Comparison of ENCODE assay signal across 18 mouse cellular contexts in the genomic region with DNA sequence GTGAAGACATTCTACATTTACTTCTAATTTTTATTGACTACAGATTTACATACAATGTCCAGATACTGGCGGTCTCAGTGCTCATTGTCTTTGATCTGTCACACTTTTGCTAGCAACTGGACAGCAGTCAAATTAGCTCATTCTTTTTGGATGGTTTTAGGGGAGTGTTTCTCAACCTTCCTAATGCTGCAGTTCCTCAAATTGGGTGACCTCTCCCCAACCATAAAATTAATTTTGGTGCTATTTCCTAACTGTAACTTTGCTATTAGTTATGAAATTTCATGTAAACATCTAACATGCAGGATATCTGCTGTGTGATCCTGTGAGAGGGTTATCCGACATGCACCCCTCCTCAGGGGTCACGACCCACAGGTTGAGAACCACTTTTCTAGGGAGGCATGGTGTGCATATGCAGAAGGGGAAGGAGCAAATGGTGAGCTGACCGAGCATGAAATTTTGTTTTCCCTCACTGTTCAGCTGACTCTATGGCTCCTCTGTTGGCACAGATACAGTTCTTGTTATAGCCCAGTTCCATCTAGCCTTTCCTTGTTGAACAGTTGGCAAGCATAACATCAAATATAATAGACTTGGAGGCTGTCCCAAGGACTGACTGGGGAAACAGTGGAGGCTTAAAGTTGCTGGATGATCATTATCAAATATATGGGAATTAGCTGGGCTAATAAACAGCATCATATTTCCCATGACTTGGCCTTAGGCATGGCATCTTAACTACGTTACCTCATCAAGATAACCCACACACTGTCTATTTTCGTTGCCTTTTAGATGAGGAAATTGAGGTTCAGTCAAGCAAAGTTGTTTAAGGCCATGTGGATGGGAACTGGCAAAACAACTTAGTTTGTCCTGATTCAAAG.
DNase-seq lines count a peak whose midpoint lies in the region; ATAC-seq and TF ChIP-seq lines count a peak whose summit lies in the region.
"Had no signal": no experiment of that assay in that cellular context is flagged by ENCODE, and none has a peak within 500 bp of the region (broad histone marks: within the 10 kb centered on the region; RNA-seq: fewer than 3 reads in every experiment).

No protein-coding gene starts in this region.

- H3K27me3 ChIP-seq in lung, embryonic 15.5 days = no peaks in the 10 kb centered on the region
- H3K27me3 ChIP-seq: forebrain, embryonic 12.5 days; hindbrain, embryonic 13.5 days; intestine, embryonic 15.5 days; liver, embryonic 13.5 days; midbrain, embryonic 12.5 days had no signal

- no peak overlapping the region for H3K4me2 ChIP-seq in lung, embryonic 15.5 days
- H3K4me2 ChIP-seq: forebrain, embryonic 12.5 days; hindbrain, embryonic 13.5 days; intestine, embryonic 15.5 days; liver, embryonic 13.5 days; midbrain, embryonic 12.5 days had no signal

- 75% methylated on average over 6 of the region's 6 CpGs for WGBS in lung, embryonic 15.5 days
- WGBS in bone marrow, adult 2 months = 32% methylated on average over 6 of the region's 6 CpGs

- no peak overlapping the region for H3K4me3 ChIP-seq in lung, embryonic 15.5 days
- no peak overlapping the region for H3K4me3 ChIP-seq in bone marrow, adult 2 months (replicated peaks; ENCODE audit: control insufficient read depth, low read depth, low read length)
- H3K4me3 ChIP-seq: forebrain, embryonic 12.5 days; hindbrain, embryonic 13.5 days; intestine, embryonic 15.5 days; liver, embryonic 13.5 days; midbrain, embryonic 12.5 days had no signal

- TF ChIP-seq CTCF in bone marrow, adult 2 months (IDR thresholded peaks at IDR 0.05; ENCODE audit: control insufficient read depth, insufficient read depth, low read length) = no peak

- no peaks in the 10 kb centered on the region for H3K9me3 ChIP-seq in lung, embryonic 15.5 days
- H3K9me3 ChIP-seq: forebrain, embryonic 12.5 days; hindbrain, embryonic 13.5 days; intestine, embryonic 15.5 days; liver, embryonic 13.5 days; midbrain, embryonic 12.5 days had no signal

- ATAC-seq in lung, embryonic 15.5 days (ENCODE audit: borderline replicate concordance, extremely low read depth, low FRiP score, low TSS enrichment) = no peak
- 0 out of 2 replicates have a peak, but pooled peaks have one; percentile 33 for ATAC-seq in neutrophil, adult 5-6 weeks (ENCODE audit: extremely low read depth, insufficient number of reproducible peaks, low FRiP score, poor library complexity, severe bottlenecking)
- ATAC-seq: CD4-positive, CD25-positive, alpha-beta regulatory T cell, adult 4 months; intestine, embryonic 15.5 days had no signal

- H3K9ac ChIP-seq in lung, embryonic 15.5 days = no peak overlapping the region
- H3K9ac ChIP-seq: forebrain, embryonic 12.5 days; hindbrain, embryonic 13.5 days; intestine, embryonic 15.5 days; liver, embryonic 13.5 days; midbrain, embryonic 12.5 days had no signal

- H3K27ac ChIP-seq in lung, embryonic 15.5 days = 0 out of 2 replicates have a peak overlapping the region, but pooled peaks have one; percentile 18
- peak overlapping the region; percentile 4; the same call in 1 of the 2 replicates for H3K27ac ChIP-seq in bone marrow, adult 2 months (ENCODE audit: control insufficient read depth, insufficient read depth, low read depth, low read length, poor library complexity)
- H3K27ac ChIP-seq: forebrain, embryonic 12.5 days; hindbrain, embryonic 13.5 days; intestine, embryonic 15.5 days; liver, embryonic 13.5 days; midbrain, embryonic 12.5 days had no signal

- H3K36me3 ChIP-seq in lung, embryonic 15.5 days = no peaks in the 10 kb centered on the region
- H3K36me3 ChIP-seq: forebrain, embryonic 12.5 days; hindbrain, embryonic 13.5 days; intestine, embryonic 15.5 days; liver, embryonic 13.5 days; midbrain, embryonic 12.5 days had no signal

- peaks cover 6% of the 10 kb centered on the region; the same call in 1 of the 2 replicates for H3K4me1 ChIP-seq in lung, embryonic 15.5 days
- peaks cover 4% of the 10 kb centered on the region; the same call in 1 of the 2 replicates for H3K4me1 ChIP-seq in bone marrow, adult 2 months (ENCODE audit: control insufficient read depth, insufficient read depth, low read length)
- H3K4me1 ChIP-seq: forebrain, embryonic 12.5 days; hindbrain, embryonic 13.5 days; intestine, embryonic 15.5 days; liver, embryonic 13.5 days; midbrain, embryonic 12.5 days had no signal

- no peak for TF ChIP-seq POLR2A in bone marrow, adult 2 months (IDR thresholded peaks at IDR 0.05; ENCODE audit: borderline replicate concordance, control insufficient read depth, low read depth, low read length)

- no peak for DNase-seq in lung, adult 18-20 months
- peak; percentile 88 for DNase-seq in fat pad, adult 2 months (ENCODE audit: extremely low read depth, low read depth, low spot score)
- no peak for DNase-seq in urinary bladder, postnatal 4 days (ENCODE audit: low spot score in 2 of 2)
- no peak for DNase-seq in gastrocnemius, postnatal 10 days
- DNase-seq: adrenal gland, adult 8-10 months; cerebellum, adult 2 months; kidney, postnatal 4 days; liver, embryonic 13.5 days; spleen, adult 18-20 months; thymus, adult 18-20 months had no signal
